Mouse (Mus musculus) C3H10T1/2 (cell line): ENCODE measurements around the gene Rabggta. TPM values are rescaled to one million over a fixed set of nuclear protein-coding genes. Genes with fewer than 3 reads are reported as not detected.

ENCODE experiments used
- polyA plus RNA-seq, 2 experiments: library from polyadenylated mRNA; unstranded; fragments of >200 nt; fragmentation: generic; extraction: Trizol; gene quantifications; one replicate each; pipeline ENCODE4 v1.2.1; 2012; ENCODE audit warnings: missing spikeins in 2 of 2

Rabggta gene
- polyA plus RNA-seq, result 10 to 100 TPM in 1 of 2 experiments, 1 to 10 TPM in 1; 8.2 to 12.8 TPM

DNA sequence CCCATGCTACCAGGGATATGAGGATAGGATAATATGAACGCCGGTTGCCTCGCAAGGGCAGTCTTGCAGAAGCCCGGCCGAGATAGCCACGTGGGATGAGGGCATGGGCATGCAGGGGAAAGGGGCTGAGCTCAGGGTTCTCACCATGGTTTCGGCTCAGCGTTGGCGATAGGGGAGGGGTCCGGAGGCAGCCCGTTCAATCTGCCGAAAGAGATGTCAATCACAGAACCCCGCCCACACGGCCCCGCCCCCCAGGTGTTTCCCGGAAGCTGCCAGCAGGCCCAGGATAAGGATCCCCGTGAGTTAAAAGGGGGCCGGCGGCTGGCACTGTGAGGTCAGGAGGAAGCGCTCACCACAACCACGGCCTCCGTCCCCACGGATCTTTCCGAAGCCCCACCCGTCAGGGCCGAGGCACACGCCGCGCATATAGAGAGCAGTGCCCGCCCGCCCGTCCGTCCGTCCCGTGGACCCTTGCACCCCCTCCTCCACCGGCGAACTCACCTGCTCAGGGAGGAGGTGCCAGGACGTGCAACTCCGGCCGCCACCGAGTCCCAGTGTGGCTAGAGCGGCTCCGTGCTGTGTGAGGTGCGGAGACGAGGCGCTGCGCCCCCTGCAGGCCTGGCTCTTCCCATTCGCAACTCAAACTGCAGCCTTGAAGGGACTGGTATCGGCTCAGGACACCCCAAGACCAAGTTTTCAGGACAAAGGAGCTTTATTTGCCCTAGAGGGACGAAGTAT lies at the start of gene Rabggta:
Rabggta (minus strand) TSS at position 564 of the 738 bp plus-strand sequence.

DNA sequence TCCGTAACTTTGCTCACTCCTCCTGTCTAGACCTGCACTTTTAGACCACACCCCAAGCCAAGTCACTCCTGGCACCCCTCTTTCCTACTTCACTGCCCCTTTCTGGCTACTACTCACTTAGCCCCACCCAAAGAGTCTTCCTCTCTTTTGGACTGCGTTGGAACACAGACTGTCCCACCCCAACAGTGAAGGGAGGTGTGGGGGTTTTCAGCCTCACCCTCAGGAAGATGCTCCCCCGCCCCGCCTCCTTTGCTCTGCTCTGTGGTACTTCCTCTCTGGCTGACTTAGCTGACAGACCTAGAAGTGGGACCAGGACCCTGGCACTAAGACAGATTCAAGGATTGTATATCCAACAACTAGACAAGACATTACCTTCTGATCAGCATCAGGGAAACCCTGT lies 43.6 kb upstream of the Rabggta start, which contains the start of gene Ltb4r1:
Ltb4r1 (plus strand) TSS at position 267 of the 400 bp plus-strand sequence.

DNA sequence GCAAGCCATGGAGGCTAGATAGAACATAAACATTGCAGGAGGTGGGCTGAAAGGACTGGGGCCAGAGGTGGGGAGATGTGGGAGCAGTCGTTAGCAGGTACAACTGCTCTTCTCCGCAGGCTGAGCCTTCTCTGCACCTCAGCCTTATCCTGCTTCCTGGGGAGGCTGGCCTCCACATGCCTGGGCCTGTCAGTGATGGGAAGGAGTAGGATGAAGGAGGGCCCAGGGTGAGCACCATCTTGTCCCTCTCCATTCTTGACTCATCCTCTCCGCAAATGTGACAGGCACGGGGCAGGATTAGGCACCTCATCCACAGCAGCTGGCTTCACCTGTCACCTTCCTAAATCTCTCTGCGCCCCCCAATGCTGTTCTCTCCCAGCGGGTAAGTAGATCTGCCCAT lies 39.1 kb upstream of the Rabggta start, which contains the start of gene Ltb4r2:
Ltb4r2 (plus strand) TSS at position 266 of the 400 bp plus-strand sequence.

DNA sequence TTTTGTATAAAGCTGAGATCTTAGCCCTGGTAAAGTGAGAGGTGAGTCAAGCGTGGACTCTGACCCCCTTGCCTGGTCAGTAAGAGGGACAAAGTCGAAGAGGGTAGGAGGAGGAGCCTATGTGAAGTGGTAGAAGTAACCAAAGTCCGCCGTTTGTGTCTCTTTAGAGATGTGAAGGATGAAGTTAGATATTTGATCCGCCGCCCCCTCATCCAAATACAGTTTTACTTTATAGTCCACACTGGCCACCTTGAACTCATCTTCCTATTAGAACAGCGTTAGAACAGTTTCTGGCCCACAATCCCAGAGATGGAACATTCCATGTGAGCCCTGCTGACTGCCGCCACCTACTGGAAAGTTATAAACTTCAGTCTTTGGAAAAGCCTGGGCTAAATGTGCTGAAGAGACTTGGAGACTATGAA lies 36.3 kb upstream of the Rabggta start, which contains the start of gene Cideb:
Cideb (minus strand) TSS at position 96 of the 422 bp plus-strand sequence.

DNA sequence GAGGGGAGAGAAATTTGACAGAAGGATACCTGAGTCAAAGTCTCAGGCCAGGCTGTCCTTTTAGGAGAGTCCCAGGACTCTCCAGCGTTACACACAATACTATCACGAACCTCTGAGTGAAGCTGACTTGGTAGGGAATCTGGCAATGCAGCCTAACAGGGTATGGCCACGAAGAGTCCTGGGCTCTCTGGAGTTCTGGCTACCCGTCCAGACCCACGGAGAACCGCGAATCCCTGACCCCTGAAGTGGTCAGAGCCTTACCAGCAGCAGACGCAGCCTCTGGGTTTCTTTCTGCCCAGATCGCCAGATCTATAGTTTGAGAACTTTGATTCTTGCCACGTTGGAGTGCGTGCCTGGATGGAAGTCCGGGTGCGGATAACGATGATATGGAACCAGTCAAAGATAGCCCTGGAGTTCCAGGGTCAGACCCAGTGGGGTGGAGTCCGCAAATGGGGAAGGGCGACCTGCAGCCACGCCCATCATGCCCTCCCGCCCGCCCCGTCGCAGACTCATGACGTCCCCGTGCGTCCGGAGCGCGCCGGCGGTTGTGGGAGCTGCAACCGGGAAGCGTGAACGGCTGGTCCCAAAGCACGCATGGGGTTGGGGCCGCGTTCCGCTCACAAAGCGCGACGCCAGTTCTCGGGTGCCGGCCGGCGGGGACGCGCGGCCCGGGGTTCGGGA lies 23.3 kb upstream of the Rabggta start, which contains the start of the genes Dhrs1 and Nop9:
Dhrs1 (minus strand) TSS at position 511 of the 681 bp plus-strand sequence.
Nop9 (plus strand) TSS at position 514 of the 681 bp plus-strand sequence.

DNA sequence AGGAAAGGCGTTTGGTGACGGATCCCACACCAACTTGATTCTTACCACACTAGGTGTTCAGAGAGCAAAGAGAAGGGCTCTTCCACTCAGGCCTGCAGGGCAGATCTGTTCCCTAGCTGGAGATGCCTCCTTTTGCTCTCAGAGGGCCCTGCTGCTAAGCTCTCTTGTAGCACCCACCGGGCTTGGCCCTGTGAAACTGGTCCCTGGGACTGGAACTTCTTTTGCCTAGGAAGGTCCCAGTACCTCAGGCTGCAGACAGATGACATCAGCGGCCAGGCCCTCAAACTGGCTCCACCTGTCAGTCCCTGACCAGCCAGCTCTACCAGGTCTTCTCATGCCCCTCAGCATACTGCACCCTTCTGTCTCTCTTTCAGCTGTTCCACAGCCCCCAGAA lies 8.3 kb downstream of the Rabggta start, which contains the start of gene Tgm1:
Tgm1 (minus strand) TSS at position 198 of the 394 bp plus-strand sequence.

DNA sequence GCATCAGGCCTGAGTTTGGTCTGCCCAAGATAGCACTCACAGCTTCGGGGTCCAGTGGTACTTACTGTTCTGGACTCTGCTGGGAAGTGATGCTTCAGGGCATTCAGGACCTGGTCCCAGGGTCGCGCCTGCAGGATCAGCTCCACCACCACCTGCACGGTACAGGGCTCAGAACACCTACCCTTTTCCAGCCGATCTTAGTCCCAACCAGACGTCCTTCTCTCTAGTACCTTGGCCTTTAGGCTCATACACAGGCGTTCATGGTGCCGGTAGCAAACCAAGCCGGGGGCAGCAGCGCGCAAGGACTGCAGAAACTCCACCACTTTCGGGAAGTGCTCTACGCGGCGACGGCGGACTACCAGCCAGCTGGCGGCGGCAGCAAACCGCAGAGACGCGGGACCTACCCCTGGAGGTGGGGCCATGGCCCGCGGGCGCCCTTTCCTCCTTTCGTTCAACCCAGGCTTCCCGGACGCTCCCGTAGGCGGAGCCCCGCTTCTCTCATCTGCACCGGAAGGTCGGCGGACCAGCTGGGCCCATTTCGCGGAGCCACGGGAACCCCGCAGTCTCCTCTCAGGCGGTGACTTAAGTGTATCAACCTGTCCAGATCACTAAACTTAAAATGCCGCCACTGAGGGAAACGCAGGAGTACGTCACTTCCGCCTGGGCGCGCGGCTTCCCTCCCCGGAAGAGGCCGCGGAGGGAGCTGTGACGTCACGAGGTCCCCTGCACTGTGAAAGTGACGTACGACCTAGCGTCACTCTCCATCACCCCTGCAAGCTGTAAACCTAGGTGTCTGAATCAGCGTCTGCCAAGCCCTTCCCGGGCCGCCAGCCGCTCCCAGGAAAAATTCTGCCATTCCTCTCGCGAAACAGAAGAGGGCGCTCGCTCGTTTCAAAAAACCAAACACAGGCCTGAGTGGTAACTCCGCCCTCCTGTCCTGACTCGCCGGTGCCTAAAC lies 40.6 kb downstream of the Rabggta start, which contains the start of gene Tinf2:
Tinf2 (minus strand) TSS at position 661 of the 958 bp plus-strand sequence.

DNA sequence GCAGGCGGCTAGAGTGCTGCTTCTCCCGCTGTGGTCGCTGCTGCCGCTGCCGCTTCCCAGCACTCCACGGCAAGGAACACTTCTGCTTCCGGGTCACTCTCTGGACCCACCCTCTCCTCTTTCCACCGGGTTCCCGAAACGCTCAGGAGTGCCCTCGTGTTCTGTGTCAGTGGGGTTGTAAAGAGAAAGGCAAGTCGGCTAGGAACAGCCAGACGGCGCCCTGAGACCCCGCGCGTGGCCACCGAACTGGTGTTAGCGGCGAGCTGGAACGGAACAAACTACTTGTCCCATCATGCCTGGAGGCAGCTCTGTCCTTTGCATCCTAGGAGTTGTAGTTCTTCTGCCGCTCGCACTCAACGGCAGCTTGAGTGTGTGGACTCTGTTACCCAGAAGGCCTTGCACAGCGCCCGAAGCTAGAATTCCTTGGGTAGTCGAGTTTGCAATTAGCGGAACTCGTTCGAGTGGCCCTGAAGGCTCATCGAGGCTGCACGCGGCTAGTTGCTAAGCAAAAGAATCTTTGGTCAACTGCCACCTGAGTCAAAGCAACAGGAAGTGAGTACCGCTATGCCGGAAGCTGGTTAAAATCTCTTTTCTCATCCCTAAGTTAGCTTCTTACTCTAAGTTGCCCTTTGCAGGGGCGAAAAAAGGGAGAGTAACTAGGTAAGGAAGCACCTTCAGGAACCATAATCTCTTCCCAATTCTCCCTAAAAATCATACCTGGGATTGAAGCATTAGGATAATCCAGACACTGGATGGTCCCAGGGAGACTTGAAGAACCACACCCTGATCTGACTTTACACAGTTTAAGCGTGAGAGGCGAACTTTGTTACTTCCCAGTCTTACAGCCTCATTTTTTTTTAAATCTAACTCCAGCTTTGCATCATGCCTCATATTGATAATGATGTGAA lies 50.0 kb downstream of the Rabggta start, which contains the start of the genes Gmpr2 and Nedd8:
Gmpr2 (plus strand) TSS at position 109 of the 908 bp plus-strand sequence.
Nedd8 (minus strand) TSS at position 292 of the 908 bp plus-strand sequence.

Other genes starting within 250 kb of the Rabggta start
- 10 to 100 TPM; 26.9 to 60.5 TPM for gene Dhrs4, start 243.5 kb downstream of the Rabggta start, polyA plus RNA-seq
- under 1 TPM; 0.02 to 0.26 TPM for gene Carmil3, start 231.6 kb downstream of the Rabggta start, polyA plus RNA-seq
- gene Cpne6, start 211.8 kb downstream of the Rabggta start, polyA plus RNA-seq, result not detected
- under 1 TPM in 1 of 2 experiments, not detected in 1; 0.01 TPM for gene Nrl, start 197.3 kb downstream of the Rabggta start, polyA plus RNA-seq
- gene Pck2, start 182.0 kb downstream of the Rabggta start, polyA plus RNA-seq, result 10 to 100 TPM; 43.7 to 67.2 TPM
- 10 to 100 TPM; 16.2 to 34.9 TPM for gene Dcaf11, start 162.3 kb downstream of the Rabggta start, polyA plus RNA-seq
- under 1 TPM; 0.21 to 0.70 TPM for gene A730061H03Rik, start 161.9 kb downstream of the Rabggta start, polyA plus RNA-seq
- gene Fitm1, start 146.6 kb downstream of the Rabggta start, polyA plus RNA-seq, result not detected
- gene Psme1, start 144.1 kb downstream of the Rabggta start, polyA plus RNA-seq, result 100 to 1,000 TPM; 148 to 216 TPM
- 10 to 100 TPM in 1 of 2 experiments, 1 to 10 TPM in 1; 6.1 to 11.5 TPM for gene Emc9, start 137.0 kb downstream of the Rabggta start, polyA plus RNA-seq
- 100 to 1,000 TPM; 139 to 336 TPM for gene Psme2, start 131.2 kb downstream of the Rabggta start, polyA plus RNA-seq
- gene Rnf31, start 130.6 kb downstream of the Rabggta start, polyA plus RNA-seq, result 10 to 100 TPM; 18.0 to 18.4 TPM
- 10 to 100 TPM in 1 of 2 experiments, 1 to 10 TPM in 1; 1.0 to 22.0 TPM for gene Irf9, start 118.7 kb downstream of the Rabggta start, polyA plus RNA-seq
- gene Rec8, start 104.2 kb downstream of the Rabggta start, polyA plus RNA-seq, result not detected
- gene Ipo4, start 86.3 kb downstream of the Rabggta start, polyA plus RNA-seq, result 100 to 1,000 TPM in 1 of 2 experiments, 10 to 100 TPM in 1; 83.9 to 139 TPM
- under 1 TPM; 0.04 to 0.05 TPM for gene Gm49378, start 84.4 kb downstream of the Rabggta start, polyA plus RNA-seq
- gene Tm9sf1, start 78.5 kb downstream of the Rabggta start, polyA plus RNA-seq, result 10 to 100 TPM; 25.9 to 65.1 TPM
- gene Tssk4, start 72.1 kb downstream of the Rabggta start, polyA plus RNA-seq, result 1 to 10 TPM in 1 of 2 experiments, under 1 TPM in 1; 0.29 to 1.1 TPM
- 10 to 100 TPM in 1 of 2 experiments, 1 to 10 TPM in 1; 9.1 to 23.8 TPM for gene Mdp1, start 61.8 kb downstream of the Rabggta start, polyA plus RNA-seq
- 10 to 100 TPM in 1 of 2 experiments, 1 to 10 TPM in 1; 5.5 to 13.1 TPM for gene Gmpr2, start 50.3 kb downstream of the Rabggta start, polyA plus RNA-seq
- gene Nedd8, start 50.1 kb downstream of the Rabggta start, polyA plus RNA-seq, result 100 to 1,000 TPM; 239 to 456 TPM
- 10 to 100 TPM in 1 of 2 experiments, 1 to 10 TPM in 1; 9.3 to 11.8 TPM for gene Tinf2, start 40.4 kb downstream of the Rabggta start, polyA plus RNA-seq
- gene Tgm1, start 8.3 kb downstream of the Rabggta start, polyA plus RNA-seq, result under 1 TPM; 0.01 to 0.08 TPM
- gene Dhrs1, start 23.4 kb upstream of the Rabggta start, polyA plus RNA-seq, result 10 to 100 TPM; 46.0 to 89.8 TPM
- 10 to 100 TPM; 15.2 to 35.9 TPM for gene Nop9, start 23.4 kb upstream of the Rabggta start, polyA plus RNA-seq
- 1 to 10 TPM in 1 of 2 experiments, under 1 TPM in 1; 0.11 to 3.7 TPM for gene Cideb, start 36.2 kb upstream of the Rabggta start, polyA plus RNA-seq
- under 1 TPM; 0.02 to 0.05 TPM for gene Ltb4r2, start 39.2 kb upstream of the Rabggta start, polyA plus RNA-seq
- gene Ltb4r1, start 43.7 kb upstream of the Rabggta start, polyA plus RNA-seq, result under 1 TPM in 1 of 2 experiments, not detected in 1; 0.04 TPM
- not detected for gene Adcy4, start 61.8 kb upstream of the Rabggta start, polyA plus RNA-seq
- gene Ripk3, start 66.6 kb upstream of the Rabggta start, polyA plus RNA-seq, result 1 to 10 TPM; 3.8 to 4.1 TPM
- 10 to 100 TPM in 1 of 2 experiments, 1 to 10 TPM in 1; 2.5 to 19.8 TPM for gene Nfatc4, start 100.9 kb upstream of the Rabggta start, polyA plus RNA-seq
- 1 to 10 TPM in 1 of 2 experiments, under 1 TPM in 1; 0.09 to 4.1 TPM for gene Nynrin, start 131.7 kb upstream of the Rabggta start, polyA plus RNA-seq
- gene Cbln3, start 162.1 kb upstream of the Rabggta start, polyA plus RNA-seq, result under 1 TPM; 0.08 to 0.98 TPM
- gene Khnyn, start 162.7 kb upstream of the Rabggta start, polyA plus RNA-seq, result 1 to 10 TPM; 1.2 to 9.7 TPM
- under 1 TPM in 1 of 2 experiments, not detected in 1; 0.44 TPM for gene Sdr39u1, start 178.0 kb upstream of the Rabggta start, polyA plus RNA-seq
- gene Cma1, start 222.4 kb upstream of the Rabggta start, polyA plus RNA-seq, result under 1 TPM in 1 of 2 experiments, not detected in 1; 0.05 TPM
- gene Cma2, start 228.7 kb upstream of the Rabggta start, polyA plus RNA-seq, result not detected